Mouse (Mus musculus) cerebellum, adult (tissue): Measurements from ENCODE around the gene Commd1.

ENCODE experiments used
- ATAC-seq: cut with Nextera tagmentation; 2 replicates; pipeline ENCODE4 v1.9.2; 2017; ENCODE audit warnings: mild to moderate bottlenecking, moderate library complexity, mixed read lengths; ENCODE audit not compliant: insufficient number of reproducible peaks, low FRiP score, low TSS enrichment

Commd1 gene

DNA sequence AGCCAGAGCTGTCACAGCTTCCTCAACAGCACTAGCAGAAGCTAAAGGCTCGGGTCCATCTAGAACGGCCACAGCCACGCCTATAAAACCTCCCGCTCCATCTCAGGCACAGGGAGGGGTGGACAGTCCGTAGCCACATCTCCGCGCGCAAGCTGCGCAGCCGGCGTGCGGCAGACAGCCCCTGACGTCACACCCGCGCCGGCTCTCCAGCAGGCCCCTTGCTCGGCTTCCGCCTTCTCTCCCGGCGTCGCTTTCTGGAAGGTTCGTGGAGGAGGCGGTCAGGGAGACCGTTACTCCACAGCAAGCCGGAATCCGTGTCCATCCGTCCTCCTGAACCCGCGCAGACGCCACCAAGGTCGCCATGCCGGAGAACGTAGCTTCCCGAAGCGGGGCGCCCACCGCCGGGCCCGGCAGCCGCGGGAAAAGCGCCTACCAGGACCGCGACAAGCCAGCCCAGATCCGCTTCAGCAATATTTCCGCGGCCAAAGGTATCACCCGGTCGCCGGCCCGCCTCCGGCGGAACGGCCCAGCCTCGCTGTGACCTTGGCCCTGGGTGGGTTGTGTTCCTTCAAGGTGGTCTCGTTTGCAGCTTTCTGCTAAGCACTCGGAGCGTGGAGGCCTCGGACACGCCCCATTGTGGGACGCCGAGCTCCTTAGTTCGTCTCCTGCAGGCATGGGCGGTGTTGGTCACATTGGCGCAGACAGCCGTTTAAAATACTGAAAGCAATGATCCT lies 8.4 kb upstream of the Commd1 start, which contains the start of gene Cct4:
Cct4 (plus strand) TSS at position 127 of the 734 bp plus-strand sequence.
- ATAC-seq = peak; percentile 99

DNA sequence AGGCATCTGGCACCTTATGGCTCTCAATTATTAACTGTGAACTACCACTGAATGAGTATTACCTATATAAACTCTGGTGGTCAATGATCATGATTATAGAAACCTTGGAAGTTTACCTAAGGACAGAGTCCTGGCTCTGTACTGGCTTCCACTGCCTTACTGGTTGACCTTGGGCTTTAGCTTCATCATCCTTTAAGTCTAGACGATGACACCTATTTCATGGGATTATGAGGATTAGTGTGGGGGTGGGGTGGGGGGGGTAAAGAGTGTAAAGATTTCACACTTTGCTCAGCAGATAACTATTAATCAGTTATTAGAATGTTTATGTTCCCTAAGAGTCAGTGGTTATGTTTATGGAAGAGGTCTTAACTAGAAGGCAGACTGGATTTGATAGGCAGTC lies 7.6 kb upstream of the Commd1 start:
- no peak for ATAC-seq

DNA sequence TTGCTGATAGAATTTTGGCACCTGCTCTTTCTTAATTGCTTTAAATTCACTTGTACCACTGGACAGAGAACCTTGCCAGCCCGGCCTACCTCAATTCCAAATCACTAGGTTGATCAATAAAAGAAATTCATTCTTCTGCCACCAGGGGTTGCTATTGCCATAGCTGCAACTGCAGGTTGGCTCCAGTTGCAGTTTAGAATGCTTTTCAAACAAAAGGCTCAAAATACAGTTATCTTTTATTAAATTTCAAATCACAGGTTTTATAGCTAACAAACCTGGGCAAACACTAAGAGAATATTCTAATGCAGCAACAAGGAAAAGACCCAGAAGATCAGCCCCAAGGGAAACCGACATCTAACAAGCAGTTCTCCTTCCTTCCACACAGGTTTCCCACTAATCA lies 5.2 kb upstream of the Commd1 start:
- no peak for ATAC-seq

DNA sequence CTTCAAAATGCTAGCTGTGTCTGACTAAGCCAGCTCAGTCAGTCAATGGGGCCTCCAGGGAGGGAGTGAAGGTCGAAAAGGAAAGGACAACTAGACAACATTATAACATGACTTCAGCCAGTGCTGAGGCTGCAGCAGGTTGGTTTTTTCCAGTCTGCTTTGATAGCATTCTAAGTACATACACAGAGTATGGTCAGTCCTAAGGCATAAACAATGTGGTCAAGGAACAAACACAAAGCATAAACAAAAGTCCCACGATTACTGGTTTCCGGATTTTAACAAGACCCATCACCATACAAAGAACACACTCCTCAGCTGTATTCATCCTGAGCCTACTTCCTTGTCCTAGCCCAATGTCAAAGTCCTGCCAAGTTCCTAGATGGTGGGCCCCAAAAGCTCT lies 3.3 kb upstream of the Commd1 start:
- no peak for ATAC-seq

DNA sequence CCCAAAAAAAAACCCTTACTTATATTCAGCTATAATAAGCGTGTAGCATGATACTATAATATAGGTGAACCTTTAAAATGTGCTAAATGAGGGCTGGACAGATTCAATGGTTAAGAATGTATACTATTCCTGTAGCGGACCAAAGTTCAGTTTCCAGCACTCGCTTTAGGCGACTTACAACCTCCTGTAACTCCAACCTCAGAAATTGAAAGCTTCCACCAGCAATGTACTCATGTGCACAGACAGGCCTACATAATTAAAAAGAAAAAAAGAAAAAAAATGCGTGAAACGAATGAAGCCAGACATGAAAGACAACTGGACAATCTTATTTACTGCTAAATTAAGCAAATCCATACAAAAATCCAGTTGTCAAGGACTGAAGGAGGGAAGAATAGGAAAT lies 664 bp upstream of the Commd1 start:
- no peak for ATAC-seq

DNA sequence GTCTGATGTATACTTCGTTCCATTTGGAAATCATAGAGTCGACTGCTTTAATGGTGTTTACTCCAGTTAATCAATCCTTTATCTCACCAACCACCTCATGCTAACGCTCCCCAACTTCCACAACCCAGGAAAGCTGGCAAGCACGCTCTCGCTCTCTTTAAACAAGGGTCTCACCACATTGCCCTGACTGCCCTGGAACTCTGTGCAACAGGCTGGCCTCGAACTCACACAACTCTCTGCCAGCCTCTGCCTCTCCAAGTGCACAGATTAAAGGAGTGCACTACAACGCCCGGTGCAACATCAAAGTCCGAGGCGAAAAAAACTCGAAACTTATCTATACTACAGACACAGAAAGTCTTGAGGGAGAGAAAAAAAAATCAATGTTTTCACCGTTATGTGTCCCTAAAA lies 635 bp downstream of the Commd1 start:
- ATAC-seq = no peak; the same call in 1 of the 2 replicates

DNA sequence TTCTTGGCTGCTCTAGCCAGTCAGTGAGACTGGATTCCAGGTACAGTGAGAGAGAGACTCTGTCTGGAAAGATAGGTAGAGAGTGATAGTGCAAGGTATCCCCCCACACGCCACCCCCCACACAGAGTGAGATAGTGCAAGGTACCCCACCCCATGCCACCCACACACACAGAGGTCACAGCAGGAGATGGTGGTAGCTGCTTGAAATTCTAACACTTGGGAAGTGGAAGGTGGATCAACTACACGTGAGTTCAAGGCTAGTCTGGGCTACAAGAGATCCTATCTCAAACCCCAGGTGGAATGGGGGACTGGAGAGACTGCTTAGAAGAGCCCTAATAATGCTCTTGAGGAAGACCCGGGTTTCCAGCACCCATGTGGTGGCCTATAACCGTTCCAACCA lies 1.1 kb downstream of the Commd1 start:
- no peak for ATAC-seq

DNA sequence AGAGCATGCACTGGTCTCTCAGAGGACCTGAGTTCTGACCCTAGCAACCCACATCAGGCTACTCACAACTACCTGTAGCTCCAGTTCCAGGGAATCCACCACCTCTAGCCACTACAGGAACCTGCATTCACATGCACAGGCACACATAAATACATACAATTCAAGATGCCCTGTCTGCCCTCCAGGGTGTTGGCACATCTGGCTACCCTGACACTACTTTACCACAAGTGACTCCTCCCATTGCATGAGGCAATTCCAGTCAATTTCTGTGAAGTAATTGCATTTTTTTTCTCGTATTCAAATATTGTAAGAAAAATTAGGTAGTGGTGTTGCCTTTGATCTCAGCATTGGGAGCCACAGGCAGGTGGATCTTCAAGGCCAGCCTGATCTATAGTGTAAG lies 3.0 kb downstream of the Commd1 start:
- ATAC-seq = no peak

DNA sequence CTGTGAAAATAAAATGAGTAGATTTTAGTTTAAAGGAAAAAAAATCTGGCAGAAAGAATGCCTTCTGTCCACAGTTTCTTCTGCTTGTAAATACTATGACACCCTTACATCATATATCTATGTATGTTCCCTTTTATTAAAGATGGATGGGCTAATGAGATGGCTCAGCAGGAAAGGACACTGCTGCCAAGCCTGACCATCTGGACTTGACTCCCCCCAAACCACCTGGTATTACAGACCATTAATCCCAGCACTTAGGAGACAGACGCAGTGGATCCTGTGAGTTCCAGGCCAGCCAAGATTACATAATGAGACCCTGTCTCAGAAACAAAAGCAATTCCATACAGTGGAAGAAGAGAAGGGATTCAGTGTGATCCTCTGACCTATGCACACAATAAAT lies 3.5 kb downstream of the Commd1 start:
- ATAC-seq = peak; percentile 42; the same call in 1 of the 2 replicates

DNA sequence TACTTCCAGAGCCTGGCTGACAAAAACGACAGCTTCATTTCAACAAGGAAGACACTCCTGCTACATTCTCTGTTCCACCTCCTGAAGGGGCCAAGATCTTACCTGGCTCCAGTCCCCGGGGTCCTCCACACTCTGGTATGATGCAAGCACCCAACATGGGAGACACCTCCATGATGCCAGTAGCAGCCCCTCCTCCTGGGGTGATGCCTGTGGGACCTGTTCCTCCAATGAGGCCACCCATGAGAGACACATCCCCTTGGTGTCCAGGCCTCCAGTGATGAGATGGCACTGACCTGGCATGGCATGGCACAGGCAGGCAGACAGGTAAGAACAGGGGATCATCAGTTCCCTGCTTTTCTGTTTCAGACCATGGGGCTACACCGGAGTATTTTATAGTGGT lies 4.0 kb downstream of the Commd1 start:
- no peak for ATAC-seq

DNA sequence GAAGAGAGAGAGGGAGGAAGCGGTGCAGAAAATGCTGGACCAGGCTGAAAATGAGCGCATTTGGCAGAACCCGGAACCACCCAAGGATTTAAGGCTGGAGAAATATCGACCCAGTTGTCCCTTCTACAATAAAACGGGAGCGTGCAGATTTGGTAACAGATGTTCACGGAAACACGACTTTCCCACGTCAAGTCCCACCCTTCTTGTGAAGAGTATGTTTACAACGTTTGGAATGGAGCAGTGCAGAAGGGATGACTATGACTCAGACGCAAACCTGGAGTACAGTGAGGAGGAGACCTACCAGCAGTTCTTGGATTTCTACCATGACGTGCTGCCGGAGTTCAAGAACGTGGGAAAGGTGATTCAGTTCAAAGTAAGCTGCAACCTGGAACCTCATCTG lies 8.6 kb downstream of the Commd1 start:
- no peak for ATAC-seq

DNA sequence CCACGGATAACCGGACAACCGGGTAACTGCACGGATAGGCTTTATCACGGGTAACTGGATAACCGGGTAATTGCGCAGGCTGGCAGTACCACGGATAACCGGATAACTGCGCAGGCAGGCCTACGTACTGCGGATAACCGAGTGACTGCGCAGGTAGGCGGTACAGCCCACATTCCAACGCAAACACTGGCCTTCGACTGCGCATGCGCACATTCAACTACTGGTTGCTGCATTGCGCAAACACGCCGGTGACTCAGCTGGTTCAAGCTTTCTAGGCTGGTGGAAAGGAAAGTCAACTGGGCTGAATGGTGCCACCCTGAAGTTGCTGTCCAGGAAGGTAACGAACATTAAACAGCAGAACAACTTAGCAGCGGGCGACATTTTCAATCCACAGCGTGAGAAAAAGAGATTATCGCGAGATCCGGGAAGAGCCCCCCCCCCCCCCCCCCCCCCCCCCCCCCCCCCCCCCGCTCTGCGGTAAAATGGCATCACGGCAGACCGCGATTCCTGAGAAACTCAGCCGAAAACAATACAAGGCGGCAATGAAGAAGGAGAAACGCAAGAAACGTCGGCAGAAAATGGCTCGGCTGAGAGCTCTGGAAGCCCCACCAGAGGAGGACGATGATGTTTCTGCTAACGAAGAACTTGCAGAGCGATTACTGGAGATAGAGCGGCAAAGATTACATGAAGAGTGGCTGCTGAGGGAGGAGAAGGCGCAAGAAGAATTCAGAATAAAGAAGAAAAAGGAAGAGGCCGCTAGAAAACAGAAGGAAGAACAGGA lies 9.2 kb downstream of the Commd1 start:
- ATAC-seq = peak; percentile 39

DNA sequence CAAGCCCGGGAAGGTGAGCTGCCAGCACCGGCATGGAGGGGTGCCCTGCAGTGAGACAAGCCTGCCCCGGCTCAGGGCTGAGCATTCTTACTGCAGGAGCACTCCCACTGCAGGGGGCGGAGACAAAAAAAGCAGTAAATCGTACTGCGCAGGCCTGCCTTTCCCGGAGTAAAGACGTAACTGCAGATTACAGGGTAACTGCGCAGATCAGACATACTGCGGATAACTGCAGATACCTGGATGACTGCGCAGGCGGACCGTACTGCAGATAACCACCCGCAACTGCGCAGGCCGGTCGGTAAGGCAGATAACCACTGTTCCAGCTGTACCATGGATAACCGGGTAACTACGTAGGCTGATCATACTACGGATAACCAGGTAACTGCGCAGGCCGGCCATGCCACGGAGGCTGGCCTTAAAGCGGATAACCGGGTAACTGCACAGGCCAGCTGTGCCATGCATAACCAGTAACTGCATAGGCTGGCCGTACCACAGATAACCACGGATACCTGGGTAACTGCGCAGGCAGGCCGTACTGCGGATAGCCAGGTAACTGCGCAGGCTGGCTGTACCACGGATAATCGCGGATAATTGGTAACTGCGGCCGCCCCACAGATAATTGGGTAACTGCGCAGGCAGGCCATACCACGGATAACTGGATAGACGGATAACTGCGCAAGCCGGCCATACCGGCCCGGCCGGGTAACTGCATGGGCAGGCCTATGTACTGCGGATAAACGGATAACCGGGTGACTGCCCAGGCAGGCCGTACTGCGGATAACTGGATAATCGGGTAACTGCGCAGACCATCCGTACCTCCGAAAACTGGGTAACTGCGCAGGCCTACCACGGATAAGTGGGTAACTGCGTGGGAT lies 10.1 kb downstream of the Commd1 start, which contains the start of gene Zrsr1:
Zrsr1 (plus strand) TSS at position 171 of the 875 bp plus-strand sequence.
- peak; percentile 81 for ATAC-seq

DNA sequence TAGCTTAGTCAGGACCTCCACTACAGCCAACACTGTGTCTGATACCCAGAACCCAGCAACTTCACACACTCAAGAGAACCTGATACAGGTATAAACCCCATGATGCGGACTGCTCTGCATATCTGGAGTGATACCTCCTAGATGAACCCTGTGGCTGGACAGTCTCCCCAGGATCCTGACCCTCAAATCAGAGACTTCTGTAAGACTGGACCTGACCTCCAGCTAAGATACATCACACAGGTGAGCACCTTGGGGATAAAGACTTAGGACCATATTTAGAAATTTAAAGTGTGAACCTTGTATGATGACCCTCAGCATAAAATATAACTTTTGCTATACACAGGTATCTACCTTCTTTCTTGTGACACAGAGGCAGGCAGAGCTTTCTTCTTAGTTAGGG lies 11.6 kb downstream of the Commd1 start:
- ATAC-seq = no peak

DNA sequence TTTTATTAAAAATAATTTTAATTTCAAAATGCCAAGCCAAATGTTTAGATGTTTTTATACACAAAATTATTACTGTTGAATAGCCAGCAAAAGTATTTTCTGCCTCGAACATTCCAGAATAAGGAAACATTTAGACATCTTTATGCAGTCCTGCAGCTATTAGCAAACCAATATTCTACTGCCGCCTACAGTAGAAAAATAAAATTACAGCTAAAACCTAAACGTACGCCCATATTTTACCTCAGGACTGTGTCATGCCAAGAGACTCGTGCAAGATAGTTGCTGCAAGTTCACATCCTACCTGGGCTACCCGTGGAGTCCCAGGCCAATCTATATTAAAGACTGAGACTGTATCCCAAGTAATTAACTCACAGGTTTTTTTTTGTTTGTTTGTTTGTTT lies 12.7 kb downstream of the Commd1 start:
- ATAC-seq = no peak

DNA sequence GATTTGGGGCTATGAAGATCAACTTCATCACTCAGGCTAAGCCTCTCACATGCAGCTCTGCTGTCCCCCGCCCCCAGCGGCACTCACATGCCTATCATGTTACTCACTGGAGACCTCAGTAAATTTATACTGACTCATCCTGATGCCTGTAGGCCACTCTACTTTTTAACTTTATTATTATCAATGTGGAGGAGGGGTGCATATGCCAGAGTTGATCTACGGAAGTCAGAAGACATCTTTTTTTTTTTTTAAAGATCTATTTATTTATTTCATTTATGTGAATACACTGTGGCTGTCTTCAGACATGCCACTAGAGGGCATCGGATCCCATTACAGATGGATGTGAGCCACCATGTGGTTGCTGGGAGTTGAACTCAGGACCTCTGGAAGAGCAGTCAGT lies 16.7 kb downstream of the Commd1 start:
- no peak for ATAC-seq

DNA sequence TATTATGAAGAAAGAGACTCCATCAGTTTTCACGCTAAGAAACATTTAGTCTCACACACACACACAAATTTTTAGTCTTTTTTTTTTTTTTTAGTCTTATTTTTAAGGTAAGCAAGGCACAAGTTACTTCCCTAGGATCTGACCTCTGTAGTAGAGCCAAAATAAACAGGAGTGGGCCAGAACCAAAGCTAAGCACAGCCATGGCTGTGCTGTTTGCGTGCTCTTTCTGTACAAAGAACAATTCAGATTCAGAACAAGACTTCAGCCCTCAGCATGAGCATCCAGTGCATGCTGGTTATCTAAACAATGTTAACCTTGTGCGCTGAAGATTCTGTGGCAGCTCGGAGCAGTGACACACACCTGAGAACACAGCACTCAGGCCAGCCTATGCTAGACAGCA lies 17.8 kb downstream of the Commd1 start:
- ATAC-seq = no peak

DNA sequence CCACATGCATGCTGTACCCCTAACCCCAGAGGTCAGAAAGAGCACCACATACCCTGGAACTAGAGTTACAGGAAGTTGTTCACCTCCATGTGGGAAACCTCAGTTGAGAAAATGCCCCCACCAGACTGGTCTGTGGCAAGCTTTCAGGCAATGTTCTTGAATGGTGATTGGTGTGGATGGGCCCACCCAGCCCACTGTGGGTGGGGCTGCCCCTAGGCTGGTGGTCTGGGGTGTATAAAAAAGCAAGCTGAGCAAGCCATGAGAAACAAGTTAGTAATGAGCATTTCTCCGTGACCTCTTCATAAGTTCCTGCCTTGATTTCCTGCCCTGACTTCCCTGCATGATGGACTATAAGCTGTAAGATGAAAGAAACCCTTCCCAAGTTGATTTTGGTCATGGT lies 20.1 kb downstream of the Commd1 start:
- ATAC-seq = no peak

DNA sequence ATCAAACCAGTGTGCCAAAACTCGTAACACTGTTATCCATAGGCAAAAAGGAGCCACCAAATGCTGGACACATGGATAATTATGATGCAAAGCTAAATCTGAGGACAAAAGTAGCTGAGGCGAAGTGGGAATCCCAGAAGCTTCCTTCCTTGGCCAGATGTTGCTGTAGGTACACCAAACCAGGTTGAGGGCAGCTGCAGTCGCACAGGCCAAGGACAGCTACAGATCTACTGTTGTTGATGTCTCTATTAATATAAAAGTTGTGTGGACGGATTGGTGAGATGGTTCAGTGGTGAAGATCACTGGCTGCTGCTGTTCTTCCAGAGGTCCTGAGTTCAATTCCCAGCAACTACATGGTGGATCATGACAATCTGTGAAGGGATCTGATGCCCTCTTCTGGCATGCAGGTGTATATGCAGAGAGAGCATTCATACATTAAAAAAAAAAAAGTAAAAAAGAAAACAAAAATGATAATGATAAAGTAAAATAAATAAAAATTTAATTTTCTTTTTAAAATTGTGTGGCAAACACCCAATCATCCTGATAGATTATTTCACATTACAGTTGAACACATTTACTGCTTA lies 24.3 kb downstream of the Commd1 start:
- ATAC-seq = no peak

DNA sequence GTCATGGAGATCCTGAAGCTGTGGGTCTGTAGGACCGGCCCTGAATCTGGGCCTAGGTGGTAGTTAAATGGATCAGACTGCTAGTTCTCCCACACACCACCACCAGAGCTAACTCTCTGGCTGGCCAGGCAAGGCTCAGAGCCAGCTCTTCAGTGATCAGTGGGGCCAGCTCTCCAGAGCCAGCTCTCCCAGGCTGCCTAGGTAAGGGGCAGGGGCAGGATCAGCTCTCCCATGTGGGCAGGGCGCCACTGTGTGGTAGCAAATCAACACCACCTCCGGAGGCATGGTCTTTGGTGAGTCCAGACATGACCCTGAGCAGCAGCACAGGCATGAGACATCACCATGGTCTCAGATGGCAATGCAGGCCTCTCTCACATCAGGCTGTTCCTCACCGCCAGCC lies 25.4 kb downstream of the Commd1 start:
- no peak for ATAC-seq
